In genomic region chr10:122002930-122003329, GRCm38 (mm10) we compare ENCODE assay signal across 12 mouse cellular contexts.
"Had no signal": no experiment of that assay in that cellular context is flagged by ENCODE, and none has a peak within 500 bp of the region (broad histone marks: within the 10 kb centered on the region; RNA-seq: fewer than 3 reads in every experiment).

No protein-coding gene starts in this region.

- H3K27ac ChIP-seq: midbrain, embryonic 12.5 days; neural tube, embryonic 15.5 days had no signal

- H3K4me3 ChIP-seq: midbrain, embryonic 12.5 days; neural tube, embryonic 15.5 days had no signal

- H3K27me3 ChIP-seq: midbrain, embryonic 12.5 days; neural tube, embryonic 15.5 days had no signal

- DNase-seq: kidney, adult 11 months; kidney, adult 9 months; kidney, postnatal 10 days; left cerebral cortex, postnatal 4 days; lung, adult 18-20 months; lung, postnatal 36 days; right cerebral cortex, adult 18-20 months; right cerebral cortex, postnatal 25 days; thymus, postnatal 4 days had no signal

- H3K36me3 ChIP-seq: midbrain, embryonic 12.5 days; neural tube, embryonic 15.5 days had no signal

- H3K9ac ChIP-seq: midbrain, embryonic 12.5 days; neural tube, embryonic 15.5 days had no signal

- H3K4me2 ChIP-seq: midbrain, embryonic 12.5 days; neural tube, embryonic 15.5 days had no signal

- ATAC-seq: lung, postnatal 0 days had no signal
